Mouse (Mus musculus): ENCODE measurements at regions not wholly inside any gene's neighbourhood (a gene's known extent, or its start where the extent isn't known, plus 50 kb on each side); places are given as distances from the start of the nearest gene placed in this dataset.
A peak's percentile ranks its signal among the peaks of the same experiment; 100 is the strongest.

GRCm38 (mm10) chr10:36437420-36437819, 69.2 kb upstream of the Hs3st5 start:
- TF ChIP-seq ZNF384 (IDR thresholded peaks at IDR 0.05; ENCODE audit: low read depth, low read length) (no peak), CHD2 (IDR thresholded peaks at IDR 0.05; ENCODE audit: low read depth, low read length) (no peak), HCFC1 (IDR thresholded peaks at IDR 0.05; ENCODE audit: borderline replicate concordance, insufficient read depth, low read length) (no peak), MAFK (IDR thresholded peaks at IDR 0.05; ENCODE audit: insufficient read depth, low read depth, low read length) (peak; percentile 82), ZC3H11A (IDR thresholded peaks at IDR 0.05; ENCODE audit: borderline replicate concordance, low read depth, low read length) (no peak)
